In the genomic region with DNA sequence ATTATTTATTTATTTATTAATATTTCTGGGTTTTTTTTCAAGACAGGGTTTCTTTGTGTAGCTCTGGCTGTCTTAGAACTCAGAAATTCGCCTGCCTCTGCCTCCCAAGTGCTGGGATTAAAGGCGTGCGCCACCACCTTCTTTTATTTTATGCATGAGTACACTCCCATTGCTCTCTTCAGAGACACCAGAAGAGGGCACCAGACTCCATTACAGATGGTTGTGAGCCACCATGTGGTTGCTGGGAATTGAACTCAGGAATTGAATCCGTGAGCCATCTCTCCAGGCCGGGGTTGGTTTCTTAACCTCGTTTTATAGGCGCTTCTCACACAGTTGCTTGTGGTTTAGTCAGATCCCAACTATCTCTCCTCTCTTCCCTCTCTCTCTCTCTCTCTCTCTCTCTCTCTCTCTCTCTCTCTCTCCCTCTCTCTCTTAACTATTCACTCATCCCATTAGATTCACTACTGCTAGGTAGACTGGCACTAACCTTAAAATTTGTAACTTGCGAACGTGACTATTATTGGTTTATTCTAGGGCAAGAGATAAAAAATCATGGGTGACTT, we compare ENCODE assay signal across 8 mouse cellular contexts. TPM values are rescaled to one million over a fixed set of nuclear protein-coding genes. Genes with fewer than 3 reads are reported as not detected.
A peak's percentile ranks its signal among the peaks of the same experiment; 100 is the strongest.
DNase-seq lines count a peak whose midpoint lies in the region; ATAC-seq and TF ChIP-seq lines count a peak whose summit lies in the region.

No protein-coding gene starts in this region.

- DNase-seq in layer of hippocampus, adult 9-11 months, result peak; percentile 11
- DNase-seq in layer of hippocampus, adult 9-10 months (ENCODE audit: low spot score), result no peak
- no peak for DNase-seq in left cerebral cortex, adult 8-10 months (ENCODE audit: low spot score in 2 of 2)

- 27% methylated on average over 9 of the region's 9 CpGs for WGBS in forebrain, embryonic 15.5 days
- WGBS in kidney, embryonic 15.5 days, result 33% methylated on average over 9 of the region's 9 CpGs
- 33% methylated on average over 9 of the region's 9 CpGs for WGBS in midbrain, embryonic 12.5 days

- ATAC-seq in forebrain, embryonic 15.5 days (replicated peaks), result no peak
- 0 out of 2 replicates have a peak, but pooled peaks have one; percentile 6 for ATAC-seq in kidney, embryonic 15.5 days (replicated peaks; ENCODE audit: low FRiP score)
- ATAC-seq in midbrain, embryonic 12.5 days (ENCODE audit: low FRiP score, low read depth), result 0 out of 2 replicates have a peak, but pooled peaks have one; percentile 1
- ATAC-seq in monocyte, adult 5-6 weeks (replicated peaks; ENCODE audit: insufficient number of reproducible peaks, low FRiP score, low TSS enrichment, poor library complexity, severe bottlenecking), result no peak

- H3K27ac ChIP-seq in bone marrow macrophage, adult 2 months (ENCODE audit: insufficient read depth, low read depth, low read length), result no peak overlapping the region
- H3K27ac ChIP-seq in forebrain, embryonic 15.5 days (replicated peaks), result peak overlapping the region; percentile 91; the same call in 1 of the 2 replicates
- no peak overlapping the region for H3K27ac ChIP-seq in kidney, embryonic 15.5 days
- no peak overlapping the region for H3K27ac ChIP-seq in midbrain, embryonic 12.5 days (replicated peaks)

- H3K4me2 ChIP-seq in forebrain, embryonic 15.5 days (replicated peaks), result peak overlapping the region; percentile 53
- peak overlapping the region; percentile 72 for H3K4me2 ChIP-seq in kidney, embryonic 15.5 days
- peak overlapping the region; percentile 70 for H3K4me2 ChIP-seq in midbrain, embryonic 12.5 days (replicated peaks)

- H3K4me1 ChIP-seq in bone marrow macrophage, adult 2 months (ENCODE audit: control insufficient read depth, insufficient read depth, low read length), result peaks cover 3% of the 10 kb centered on the region; the same call in 1 of the 2 replicates
- H3K4me1 ChIP-seq in forebrain, embryonic 15.5 days, result peaks cover 24% of the 10 kb centered on the region
- peaks cover 21% of the 10 kb centered on the region for H3K4me1 ChIP-seq in kidney, embryonic 15.5 days
- H3K4me1 ChIP-seq in midbrain, embryonic 12.5 days, result peaks cover 21% of the 10 kb centered on the region

- peak overlapping the region; percentile 34; the same call in 1 of the 2 replicates for H3K4me3 ChIP-seq in bone marrow macrophage, adult 2 months (ENCODE audit: insufficient read depth, low read length)
- H3K4me3 ChIP-seq in forebrain, embryonic 15.5 days, result peak overlapping the region; percentile 87
- peak overlapping the region; percentile 71 for H3K4me3 ChIP-seq in kidney, embryonic 15.5 days (replicated peaks)
- H3K4me3 ChIP-seq in midbrain, embryonic 12.5 days, result peak overlapping the region; percentile 92

- no peaks in the 10 kb centered on the region for H3K36me3 ChIP-seq in forebrain, embryonic 15.5 days
- no peaks in the 10 kb centered on the region for H3K36me3 ChIP-seq in kidney, embryonic 15.5 days
- no peaks in the 10 kb centered on the region for H3K36me3 ChIP-seq in midbrain, embryonic 12.5 days

- no peaks in the 10 kb centered on the region for H3K27me3 ChIP-seq in forebrain, embryonic 15.5 days
- no peaks in the 10 kb centered on the region for H3K27me3 ChIP-seq in kidney, embryonic 15.5 days
- peaks cover 5% of the 10 kb centered on the region; the same call in 1 of the 2 replicates for H3K27me3 ChIP-seq in midbrain, embryonic 12.5 days

- H3K9me3 ChIP-seq in forebrain, embryonic 15.5 days, result no peaks in the 10 kb centered on the region
- H3K9me3 ChIP-seq in kidney, embryonic 15.5 days (replicated peaks), result no peaks in the 10 kb centered on the region
- no peaks in the 10 kb centered on the region for H3K9me3 ChIP-seq in midbrain, embryonic 12.5 days

- TF ChIP-seq POLR2A in bone marrow macrophage, adult 2 months (IDR thresholded peaks at IDR 0.05; ENCODE audit: borderline replicate concordance, low read depth, low read length), result no peak

- H3K9ac ChIP-seq in forebrain, embryonic 15.5 days (replicated peaks), result no peak overlapping the region
- H3K9ac ChIP-seq in kidney, embryonic 15.5 days, result no peak overlapping the region
- H3K9ac ChIP-seq in midbrain, embryonic 12.5 days (replicated peaks), result no peak overlapping the region

- no peak for TF ChIP-seq CTCF in bone marrow macrophage, adult 2 months (IDR thresholded peaks at IDR 0.05; ENCODE audit: low read depth, low read length)

RNA-seq across cellular contexts. Expression of gene Alms1, which starts 0.4 kb away (rescaled TPM):
- polyA plus RNA-seq in bone marrow macrophage, adult 2 months (2012; ENCODE audit: insufficient read depth, insufficient read length, missing spikeins), result 2.8 and 2.9 TPM in 2 replicates
- polyA plus RNA-seq in forebrain, embryonic 15.5 days (2015; fragmentation: Nextera tagmentation; extraction: Ambion mirVana), result 5.9 TPM in 2 replicates
- polyA plus RNA-seq in kidney, embryonic 15.5 days (2015; fragmentation: Nextera tagmentation; extraction: Ambion mirVana), result 5.3 and 6.1 TPM in 2 replicates
- 10.3 and 11.4 TPM in 2 replicates for polyA plus RNA-seq in midbrain, embryonic 12.5 days (2016; fragmentation: Nextera tagmentation; extraction: Ambion mirVana)
- 3.8 to 6.3 TPM (median 4.1 TPM) in 3 replicates for total RNA-seq in monocyte, adult 5-6 weeks (2017)
- total RNA-seq in left cerebral cortex, adult 8-10 months (2022), result 10 to 100 TPM in 2 of 4 experiments, 1 to 10 TPM in 2; 8.2 to 10.8 (median 9.9) TPM

Comparison
In these comparisons a context has a peak if more than half of its experiments do, and no peak if none do; other contexts are left out.
1. H3K4me3 ChIP-seq: peak in every context shown above with its lines; median percentile 92 in midbrain, embryonic 12.5 days; 87 in forebrain, embryonic 15.5 days; 71 in kidney, embryonic 15.5 days; 34 in bone marrow macrophage, adult 2 months.
2. ATAC-seq: peak in kidney, embryonic 15.5 days (single experiment) and midbrain, embryonic 12.5 days (single experiment); none in forebrain, embryonic 15.5 days (single experiment) and monocyte, adult 5-6 weeks (single experiment).
3. Peak in every context shown above with its lines, with median percentiles within 50 percentile points of each other: H3K4me2 ChIP-seq.